Mouse (Mus musculus): Measurements from ENCODE around the gene Neurl1b. TPM values are rescaled to one million over a fixed set of nuclear protein-coding genes. Genes with fewer than 3 reads are reported as not detected.

Neurl1b gene
- polyA plus RNA-seq, 1 experiment: 22.0 TPM

DNA sequence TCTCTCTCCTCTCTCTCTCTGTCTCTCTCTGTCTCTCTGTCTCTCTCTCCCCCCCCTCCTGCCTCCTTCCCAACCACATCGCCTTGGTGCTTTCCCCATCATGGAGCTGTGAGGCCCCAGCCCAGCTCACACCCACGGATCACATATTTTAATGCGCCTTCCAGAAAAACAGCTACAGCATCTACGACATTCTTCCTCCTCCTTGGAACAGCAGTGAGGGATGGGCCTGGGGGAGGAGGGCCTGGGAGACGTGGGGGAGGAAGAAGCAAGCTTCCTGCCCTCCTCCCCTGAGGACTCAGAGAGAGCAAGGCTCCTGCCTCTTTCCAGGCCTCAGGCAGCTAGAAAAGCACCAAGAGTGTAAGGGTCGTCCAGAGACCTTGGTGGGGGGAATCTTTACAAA is 17.3 kb upstream of the Neurl1b start:
- Histone ChIP-seq H3K4me3 (ENCODE audit: insufficient read depth, low read depth, low read length) (no peak overlapping the region), H3K36me3 (ENCODE audit: control insufficient read depth, insufficient read depth, low read length) (no peaks in the 10 kb centered on the region), H3K27me3 (replicated peaks; ENCODE audit: control insufficient read depth, insufficient read depth, low read length) (no peaks in the 10 kb centered on the region), H3K27ac (ENCODE audit: insufficient read depth, low read depth, low read length) (peak overlapping the region; percentile 47), H3K4me1 (ENCODE audit: control insufficient read depth, insufficient read depth, low read length) (no peaks in the 10 kb centered on the region)
- TF ChIP-seq CTCF (conservative IDR thresholded peaks at IDR 0.05; ENCODE audit: insufficient read depth, insufficient read length, low read depth, low read length) (no peak), POLR2A (IDR thresholded peaks at IDR 0.05; ENCODE audit: low read depth, low read length) (no peak)
- peak; percentile 55 for DNase-seq
- 41% methylated on average over 6 of the region's 6 CpGs for WGBS

DNA sequence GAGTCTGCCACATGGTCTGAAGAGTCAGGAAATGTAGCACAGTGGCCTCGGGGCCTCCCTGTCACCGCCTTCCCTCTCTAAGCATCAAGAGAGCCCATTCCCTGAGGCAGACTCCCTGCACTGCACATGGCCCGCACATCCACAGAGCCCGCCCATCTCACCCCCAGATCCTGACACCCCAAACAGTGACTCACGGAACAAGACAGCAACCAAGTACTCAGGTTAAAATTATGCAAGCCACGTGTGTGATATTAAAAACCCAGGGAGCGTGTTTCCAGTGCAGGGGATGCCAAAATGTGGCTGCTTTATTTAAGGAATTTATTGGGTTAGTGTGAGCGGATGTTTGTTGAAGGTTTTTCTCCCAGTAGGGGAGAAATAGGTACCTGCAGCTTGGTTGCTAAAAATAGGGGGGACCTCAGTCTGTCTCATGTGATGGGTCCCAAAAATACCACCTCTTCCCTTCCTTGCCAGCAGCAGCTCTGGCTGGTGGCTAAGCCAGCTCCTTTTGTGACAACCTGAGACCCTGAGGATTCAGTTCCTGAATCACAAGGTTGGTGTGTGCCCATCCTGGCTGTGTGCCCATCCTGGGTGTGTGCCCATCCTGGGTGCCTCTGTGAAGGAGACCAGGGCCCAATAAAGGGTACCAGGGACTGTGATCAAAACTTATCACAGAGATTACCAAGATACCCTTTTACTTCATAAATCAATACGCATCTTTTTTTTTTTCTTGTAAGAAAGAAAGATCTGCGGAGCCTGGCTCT is 9.1 kb upstream of the Neurl1b start:
- Histone ChIP-seq H3K36me3 (ENCODE audit: control insufficient read depth, insufficient read depth, low read length) (no peaks in the 10 kb centered on the region), H3K27ac (ENCODE audit: insufficient read depth, low read depth, low read length) (no peak overlapping the region), H3K27me3 (replicated peaks; ENCODE audit: control insufficient read depth, insufficient read depth, low read length) (no peaks in the 10 kb centered on the region), H3K4me1 (ENCODE audit: control insufficient read depth, insufficient read depth, low read length) (no peaks in the 10 kb centered on the region), H3K4me3 (ENCODE audit: insufficient read depth, low read depth, low read length) (no peak overlapping the region)
- TF ChIP-seq CTCF (conservative IDR thresholded peaks at IDR 0.05; ENCODE audit: insufficient read depth, insufficient read length, low read depth, low read length): no peak
- no peak for TF ChIP-seq POLR2A (IDR thresholded peaks at IDR 0.05; ENCODE audit: low read depth, low read length)
- no peak for DNase-seq
- WGBS: 86% methylated on average over 10 of the region's 10 CpGs

DNA sequence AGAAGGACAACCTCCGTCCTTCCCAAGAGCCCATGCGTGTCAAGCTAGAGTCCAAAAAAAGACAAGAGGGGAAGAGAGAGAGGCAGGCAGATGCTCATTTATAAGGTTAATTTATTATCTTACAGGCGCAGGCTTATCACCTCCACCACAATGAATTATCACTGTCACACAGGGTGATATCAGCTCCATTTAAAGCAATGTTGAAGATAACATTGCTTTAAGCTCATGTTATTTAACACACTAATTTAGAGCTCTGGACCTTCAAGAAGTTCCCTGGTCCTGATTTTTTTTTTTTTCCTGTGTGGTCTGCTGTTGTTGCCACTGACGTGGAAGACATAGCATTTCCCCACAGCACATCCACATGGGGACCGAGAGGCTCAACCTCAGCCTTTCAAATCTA is 1.7 kb upstream of the Neurl1b start:
- no peak for DNase-seq
- peaks cover 17% of the 10 kb centered on the region for H3K4me1 ChIP-seq (ENCODE audit: control insufficient read depth, insufficient read depth, low read length)
- H3K4me3 ChIP-seq (ENCODE audit: insufficient read depth, low read depth, low read length): no peak overlapping the region
- no peak overlapping the region for H3K27ac ChIP-seq (ENCODE audit: insufficient read depth, low read depth, low read length)
- no peaks in the 10 kb centered on the region for H3K27me3 ChIP-seq (replicated peaks; ENCODE audit: control insufficient read depth, insufficient read depth, low read length)
- 92% methylated on average over 5 of the region's 5 CpGs for WGBS
- TF ChIP-seq CTCF (conservative IDR thresholded peaks at IDR 0.05; ENCODE audit: insufficient read depth, insufficient read length, low read depth, low read length) (no peak), POLR2A (IDR thresholded peaks at IDR 0.05; ENCODE audit: low read depth, low read length) (no peak)
- no peaks in the 10 kb centered on the region for H3K36me3 ChIP-seq (ENCODE audit: control insufficient read depth, insufficient read depth, low read length)

DNA sequence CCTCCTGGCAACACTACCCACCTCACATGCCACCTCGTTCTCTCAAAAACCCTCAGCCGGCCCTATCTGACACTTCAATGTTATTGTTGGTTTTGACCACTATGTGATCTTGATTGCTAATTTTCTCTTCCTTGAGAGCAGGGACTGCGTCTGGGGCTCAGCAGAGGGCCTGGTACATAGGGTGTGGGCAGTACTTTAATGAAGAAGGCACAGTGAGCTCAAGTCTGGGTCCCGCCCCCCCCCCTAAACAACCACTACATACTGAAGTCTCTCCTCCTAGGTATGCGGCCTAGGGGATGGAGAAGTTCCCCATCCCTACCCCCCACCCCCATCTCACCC is 476 bp upstream of the Neurl1b start:
- WGBS: 6% methylated on average over 5 of the region's 5 CpGs
- Histone ChIP-seq H3K4me3 (ENCODE audit: insufficient read depth, low read depth, low read length) (peak overlapping the region; percentile 31; the same call in 1 of the 2 replicates), H3K36me3 (ENCODE audit: control insufficient read depth, insufficient read depth, low read length) (no peaks in the 10 kb centered on the region), H3K4me1 (ENCODE audit: control insufficient read depth, insufficient read depth, low read length) (peaks cover 28% of the 10 kb centered on the region), H3K27ac (ENCODE audit: insufficient read depth, low read depth, low read length) (no peak overlapping the region), H3K27me3 (replicated peaks; ENCODE audit: control insufficient read depth, insufficient read depth, low read length) (no peaks in the 10 kb centered on the region)
- TF ChIP-seq POLR2A (IDR thresholded peaks at IDR 0.05; ENCODE audit: low read depth, low read length) (no peak), CTCF (conservative IDR thresholded peaks at IDR 0.05; ENCODE audit: insufficient read depth, insufficient read length, low read depth, low read length) (no peak)
- no peak for DNase-seq

DNA sequence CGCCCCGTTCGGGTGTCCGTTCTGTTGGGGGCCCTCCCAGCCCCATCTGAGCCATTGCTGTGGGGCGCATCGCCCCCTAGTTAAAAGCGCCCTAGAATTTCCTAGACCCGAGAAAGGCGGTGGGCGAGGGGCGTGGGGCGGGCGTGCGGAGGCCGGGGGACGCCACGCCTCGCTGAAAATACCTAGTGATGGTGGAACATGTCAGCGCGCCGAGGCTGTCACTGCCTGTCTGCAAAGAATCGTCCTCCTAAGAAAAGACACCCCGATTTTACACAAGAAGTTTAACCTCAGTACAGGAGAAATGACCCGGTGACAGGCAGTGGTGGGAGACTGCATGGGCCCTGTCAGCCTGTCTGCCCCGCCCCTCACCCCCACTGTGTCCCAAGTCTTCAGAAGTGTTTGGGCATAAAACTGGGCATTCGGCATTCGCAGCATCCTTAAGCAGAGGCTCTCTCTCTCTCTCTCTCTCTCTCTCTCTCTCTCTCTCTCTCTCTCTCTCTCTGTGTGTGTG is 781 bp downstream of the Neurl1b start:
- DNase-seq: peak; percentile 30
- 1% methylated on average over 27 of the region's 27 CpGs for WGBS
- no peaks in the 10 kb centered on the region for H3K27me3 ChIP-seq (replicated peaks; ENCODE audit: control insufficient read depth, insufficient read depth, low read length)
- peaks cover 38% of the 10 kb centered on the region for H3K4me1 ChIP-seq (ENCODE audit: control insufficient read depth, insufficient read depth, low read length)
- H3K27ac ChIP-seq (ENCODE audit: insufficient read depth, low read depth, low read length): peak overlapping the region; percentile 53
- H3K36me3 ChIP-seq (ENCODE audit: control insufficient read depth, insufficient read depth, low read length): no peaks in the 10 kb centered on the region
- TF ChIP-seq POLR2A (IDR thresholded peaks at IDR 0.05; ENCODE audit: low read depth, low read length): no peak
- TF ChIP-seq CTCF (conservative IDR thresholded peaks at IDR 0.05; ENCODE audit: insufficient read depth, insufficient read length, low read depth, low read length): no peak
- peak overlapping the region; percentile 62 for H3K4me3 ChIP-seq (ENCODE audit: insufficient read depth, low read depth, low read length)

DNA sequence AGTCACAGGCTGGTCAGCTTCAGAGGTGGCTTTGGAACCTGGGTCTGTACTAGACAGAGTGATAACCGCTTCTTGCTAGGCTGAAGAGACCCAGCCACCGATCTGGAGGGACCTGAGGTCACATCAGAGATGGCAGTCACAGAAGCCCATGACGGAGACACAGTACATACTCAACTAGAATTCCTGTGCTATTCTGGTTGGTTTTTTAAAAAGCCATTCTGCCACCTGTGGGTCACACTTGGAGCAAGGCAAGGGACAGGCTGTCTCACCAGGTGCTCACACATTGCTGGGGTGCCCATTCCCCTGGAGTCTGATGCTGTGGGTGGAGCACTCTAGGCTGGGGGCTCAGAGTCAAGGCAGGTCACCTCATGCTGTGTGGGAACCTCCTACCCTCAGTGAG is 1.5 kb downstream of the Neurl1b start:
- TF ChIP-seq POLR2A (IDR thresholded peaks at IDR 0.05; ENCODE audit: low read depth, low read length) (no peak), CTCF (conservative IDR thresholded peaks at IDR 0.05; ENCODE audit: insufficient read depth, insufficient read length, low read depth, low read length) (no peak; the same call in 1 of the 2 replicates)
- 40% methylated on average over 3 of the region's 3 CpGs for WGBS
- peak; percentile 43 for DNase-seq
- Histone ChIP-seq H3K4me1 (ENCODE audit: control insufficient read depth, insufficient read depth, low read length) (peaks cover 46% of the 10 kb centered on the region), H3K4me3 (ENCODE audit: insufficient read depth, low read depth, low read length) (peak overlapping the region; percentile 62), H3K27ac (ENCODE audit: insufficient read depth, low read depth, low read length) (peak overlapping the region; percentile 53), H3K27me3 (replicated peaks; ENCODE audit: control insufficient read depth, insufficient read depth, low read length) (no peaks in the 10 kb centered on the region), H3K36me3 (ENCODE audit: control insufficient read depth, insufficient read depth, low read length) (no peaks in the 10 kb centered on the region)

DNA sequence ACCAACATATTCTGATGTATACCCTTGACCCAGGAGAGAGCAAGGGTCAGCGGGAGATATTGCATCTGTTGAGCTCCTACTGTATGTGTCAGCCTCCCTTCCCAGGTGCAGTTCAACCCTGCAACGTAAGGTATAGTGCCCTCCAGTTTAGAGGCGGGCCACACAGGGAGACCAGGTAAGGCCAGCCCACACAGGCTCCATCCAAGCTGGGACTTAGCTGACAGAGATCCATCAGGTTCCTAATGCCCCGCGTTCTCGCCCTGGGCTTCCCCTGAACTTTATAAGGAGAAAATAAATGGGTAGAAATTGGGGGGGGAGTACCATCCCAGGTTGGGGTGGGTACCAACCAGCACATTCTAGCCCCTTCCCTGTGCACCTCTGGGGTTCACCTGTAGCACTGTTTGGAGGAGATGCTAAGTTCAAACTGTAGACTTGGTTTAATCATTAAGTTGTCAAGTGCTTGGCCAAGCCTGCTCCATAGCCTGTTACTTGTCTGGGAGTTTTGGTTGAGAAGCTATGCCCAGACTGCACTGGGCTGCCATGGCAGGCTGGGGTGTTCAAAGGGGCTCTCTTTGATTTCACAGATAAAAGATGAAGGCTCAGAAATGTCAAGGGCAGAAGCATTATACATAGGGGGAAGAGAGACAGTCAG is 3.3 kb downstream of the Neurl1b start:
- 54% methylated on average over 6 of the region's 6 CpGs for WGBS
- TF ChIP-seq POLR2A (IDR thresholded peaks at IDR 0.05; ENCODE audit: low read depth, low read length): no peak
- no peak for TF ChIP-seq CTCF (conservative IDR thresholded peaks at IDR 0.05; ENCODE audit: insufficient read depth, insufficient read length, low read depth, low read length)
- no peaks in the 10 kb centered on the region for H3K36me3 ChIP-seq (ENCODE audit: control insufficient read depth, insufficient read depth, low read length)
- peaks cover 61% of the 10 kb centered on the region for H3K4me1 ChIP-seq (ENCODE audit: control insufficient read depth, insufficient read depth, low read length)
- DNase-seq: peak; percentile 72
- no peak overlapping the region for H3K4me3 ChIP-seq (ENCODE audit: insufficient read depth, low read depth, low read length)
- H3K27me3 ChIP-seq (replicated peaks; ENCODE audit: control insufficient read depth, insufficient read depth, low read length): no peaks in the 10 kb centered on the region
- peak overlapping the region; percentile 53 for H3K27ac ChIP-seq (ENCODE audit: insufficient read depth, low read depth, low read length)
